Mouse (Mus musculus): ENCODE data around the gene Cul4a. TPM values are rescaled to one million over a fixed set of nuclear protein-coding genes. Genes with fewer than 3 reads are reported as not detected.

The Cul4a gene
- total RNA-seq, 1 experiment from 2014 or later = 100 TPM

DNA sequence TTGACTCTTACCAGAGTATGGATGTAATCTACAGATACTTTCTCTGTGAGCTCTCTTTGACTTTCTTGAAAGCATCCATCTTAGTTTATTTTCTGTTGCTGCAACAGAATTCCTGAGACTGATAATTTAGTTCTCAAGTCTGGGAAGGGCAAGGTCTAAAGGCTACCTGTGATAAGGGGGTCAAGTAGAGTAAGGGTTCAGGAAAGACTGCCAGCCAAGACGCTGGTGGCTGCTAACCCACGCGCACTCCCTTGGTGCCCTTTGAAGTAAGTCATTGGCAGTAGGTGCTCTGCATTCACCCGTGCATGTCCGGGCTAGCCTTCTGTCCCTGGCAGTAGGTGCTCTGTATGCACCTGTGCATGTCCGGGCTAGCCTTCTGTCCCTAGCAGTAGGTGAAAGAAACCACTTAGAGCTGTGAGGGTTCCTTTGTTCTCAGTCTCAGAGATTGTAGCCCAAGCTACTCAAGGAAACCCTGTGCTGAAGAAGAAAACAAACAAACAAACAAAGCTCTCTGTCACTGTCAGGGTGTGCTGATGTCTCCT is 34.3 kb downstream of the Cul4a start:
- DNase-seq = no peak

DNA sequence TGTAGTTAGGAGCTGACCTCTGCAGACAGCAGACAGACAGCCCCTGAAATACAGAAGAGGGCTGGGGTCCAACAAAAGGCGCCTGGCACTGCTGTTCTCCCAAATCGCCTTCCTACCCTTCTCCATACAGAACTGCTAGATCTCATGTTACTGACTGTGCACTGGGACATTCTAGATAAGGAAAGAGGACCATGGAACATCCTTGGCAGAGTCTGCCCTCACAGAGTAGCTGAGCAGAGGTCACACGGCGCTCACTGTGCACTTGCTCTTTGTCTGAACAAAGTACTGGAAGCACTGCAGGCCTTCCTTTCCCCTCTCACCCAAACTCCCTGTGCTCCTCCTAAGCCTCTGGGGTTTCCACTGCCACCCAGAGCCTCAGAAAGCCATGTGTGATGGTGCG is 36.3 kb downstream of the Cul4a start:
- DNase-seq = no peak

DNA sequence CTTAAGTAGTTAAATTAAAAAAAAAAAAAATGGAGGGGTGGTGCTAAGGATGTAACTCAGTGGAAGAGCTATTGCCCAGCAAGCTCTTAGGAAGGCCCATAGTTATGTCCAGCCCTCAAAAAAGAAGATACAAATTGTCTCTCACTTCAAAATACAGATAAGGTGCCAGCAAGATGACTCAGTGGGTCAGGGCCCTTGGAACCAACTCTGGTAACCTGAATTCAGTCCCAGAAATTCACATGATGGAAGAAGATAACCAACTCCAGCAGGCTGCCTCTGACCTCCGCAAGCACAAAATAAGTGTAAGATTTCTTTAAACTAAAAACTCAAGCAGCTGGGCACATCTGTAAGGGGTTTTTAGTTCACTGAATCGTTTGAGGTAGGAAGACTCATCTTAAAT is 43.1 kb downstream of the Cul4a start:
- DNase-seq = peak; percentile 55

DNA sequence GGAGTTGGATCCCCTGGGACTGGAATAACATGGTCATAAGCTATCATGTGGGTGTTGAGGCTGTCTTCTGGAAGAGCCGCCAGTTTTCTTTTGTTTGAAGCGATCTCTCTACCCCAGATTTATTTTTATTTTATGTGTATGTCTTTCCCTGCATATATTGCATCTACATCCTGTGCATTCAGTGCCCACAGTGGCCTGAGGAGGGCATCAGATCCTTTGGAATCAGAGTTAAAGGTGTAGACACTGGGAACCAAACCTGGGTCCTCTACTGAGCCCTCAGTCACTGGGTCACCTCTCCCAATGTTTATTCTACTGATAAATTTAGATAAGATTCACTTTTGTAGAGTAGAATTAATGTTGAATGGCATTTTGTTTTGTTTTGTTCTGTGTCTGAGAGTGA is 43.9 kb downstream of the Cul4a start:
- DNase-seq = no peak

DNA sequence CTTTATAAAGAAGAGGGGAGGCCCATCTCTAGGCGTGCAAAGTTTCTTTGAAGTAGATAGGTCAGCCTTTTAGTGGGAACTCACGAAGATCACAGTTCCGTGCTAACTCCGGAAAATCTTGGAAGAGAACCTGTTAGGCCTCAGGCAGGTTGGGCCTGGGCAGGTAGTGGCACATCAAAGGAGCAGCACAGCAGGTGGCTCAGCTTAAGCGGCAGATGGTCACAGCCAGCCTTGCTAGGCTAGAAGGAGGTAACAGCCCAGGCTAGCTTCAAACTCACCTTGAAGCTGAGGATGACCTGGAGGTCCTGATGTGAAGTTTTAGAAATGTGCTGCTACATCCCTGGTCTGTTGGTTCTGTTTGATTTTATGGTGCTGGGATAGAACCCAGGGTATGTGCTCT is 44.4 kb downstream of the Cul4a start:
- no peak for DNase-seq

DNA sequence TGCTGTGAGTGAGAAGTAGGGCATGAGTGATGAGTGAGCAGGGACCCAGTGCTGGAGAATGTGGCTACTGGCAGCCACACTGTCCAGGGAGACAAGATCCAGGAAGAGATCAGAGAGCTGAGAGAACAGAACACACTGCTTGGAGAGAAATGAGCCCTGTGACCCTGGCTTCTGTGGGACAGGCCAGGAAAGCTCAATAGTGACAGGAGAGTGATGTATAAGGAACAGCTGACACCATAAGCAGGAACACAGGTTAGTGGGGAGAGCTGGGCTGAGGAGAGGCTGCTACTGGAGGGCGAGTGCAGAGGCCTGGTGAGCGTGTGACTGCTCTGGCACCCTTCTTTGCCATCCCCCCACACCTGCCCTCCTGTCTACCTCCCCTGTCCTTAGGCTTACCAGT is 45.5 kb downstream of the Cul4a start:
- DNase-seq = no peak

DNA sequence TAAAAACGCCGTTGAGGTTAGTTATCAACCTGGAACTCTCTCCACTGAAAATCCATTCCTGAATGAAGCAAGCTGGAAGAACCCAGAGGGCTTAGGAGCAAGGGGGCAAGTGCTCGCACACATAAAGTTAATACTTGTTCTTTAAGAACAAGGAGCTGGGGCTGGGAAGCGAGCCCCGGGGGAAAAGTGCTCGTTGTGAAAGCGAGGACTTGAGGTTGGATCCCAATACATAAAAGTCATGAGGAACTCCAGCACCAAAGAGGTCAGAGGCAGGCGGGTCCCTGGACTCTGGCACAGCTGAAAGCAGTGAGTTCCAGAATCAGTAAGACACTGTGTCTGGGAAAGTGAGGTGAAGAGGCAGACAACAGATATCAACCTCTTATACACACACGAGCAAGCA is 48.7 kb downstream of the Cul4a start:
- DNase-seq = peak; percentile 61

DNA sequence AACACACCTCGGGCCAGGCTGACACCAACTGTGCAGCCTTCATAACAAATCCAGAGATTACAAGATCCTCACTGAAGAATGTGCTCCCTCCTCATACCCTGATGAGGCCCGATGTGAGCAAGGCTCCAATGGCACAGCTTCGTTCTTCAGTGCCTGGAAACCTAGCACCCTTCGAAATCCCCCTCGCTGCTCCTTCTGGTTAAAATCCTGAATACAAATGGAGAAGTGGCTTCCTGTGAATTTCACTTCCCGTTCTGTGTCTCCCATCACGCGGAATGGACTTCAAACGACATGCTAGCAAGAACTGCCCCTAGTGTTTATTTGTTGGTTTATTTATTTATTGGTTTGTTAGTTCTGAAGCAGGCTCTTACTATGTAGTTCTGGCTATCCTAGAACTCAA is 49.9 kb downstream of the Cul4a start:
- DNase-seq = no peak

DNA sequence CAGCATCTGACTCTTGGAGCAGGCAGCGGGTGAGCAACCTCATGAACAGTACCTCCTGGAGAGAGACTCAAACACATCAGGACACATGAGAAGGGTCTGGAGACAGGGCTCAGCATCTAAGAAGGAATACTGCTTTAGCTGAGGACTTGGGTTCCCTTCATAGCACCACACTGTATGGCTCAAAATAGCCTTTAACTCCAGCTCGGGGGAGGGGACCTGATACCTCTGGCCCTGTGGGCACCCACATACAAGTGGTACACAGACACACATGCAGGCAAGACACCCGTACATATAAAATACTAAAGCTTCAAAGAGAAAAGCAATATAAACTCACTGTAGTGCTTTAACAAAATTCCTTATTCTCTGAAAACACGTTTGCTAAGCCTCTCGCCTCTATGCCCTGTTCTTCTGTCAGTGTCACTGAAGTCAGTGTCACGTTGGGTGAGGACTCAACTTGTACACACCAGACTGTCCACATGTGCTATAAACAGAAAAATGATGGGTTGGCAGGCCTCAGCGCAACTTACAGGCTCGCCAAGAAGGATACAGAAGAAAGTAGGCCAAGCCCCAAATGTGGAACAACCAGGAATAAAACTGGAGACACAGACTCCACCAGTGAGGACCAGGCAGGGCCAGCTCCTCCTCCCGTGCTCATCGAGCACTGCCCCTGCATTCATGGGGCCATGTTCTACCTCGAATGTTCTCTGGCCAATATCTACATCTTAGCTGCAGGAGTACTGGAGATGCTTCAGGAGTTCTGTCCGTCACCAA is 51.1 kb downstream of the Cul4a start:
- DNase-seq = no peak

DNA sequence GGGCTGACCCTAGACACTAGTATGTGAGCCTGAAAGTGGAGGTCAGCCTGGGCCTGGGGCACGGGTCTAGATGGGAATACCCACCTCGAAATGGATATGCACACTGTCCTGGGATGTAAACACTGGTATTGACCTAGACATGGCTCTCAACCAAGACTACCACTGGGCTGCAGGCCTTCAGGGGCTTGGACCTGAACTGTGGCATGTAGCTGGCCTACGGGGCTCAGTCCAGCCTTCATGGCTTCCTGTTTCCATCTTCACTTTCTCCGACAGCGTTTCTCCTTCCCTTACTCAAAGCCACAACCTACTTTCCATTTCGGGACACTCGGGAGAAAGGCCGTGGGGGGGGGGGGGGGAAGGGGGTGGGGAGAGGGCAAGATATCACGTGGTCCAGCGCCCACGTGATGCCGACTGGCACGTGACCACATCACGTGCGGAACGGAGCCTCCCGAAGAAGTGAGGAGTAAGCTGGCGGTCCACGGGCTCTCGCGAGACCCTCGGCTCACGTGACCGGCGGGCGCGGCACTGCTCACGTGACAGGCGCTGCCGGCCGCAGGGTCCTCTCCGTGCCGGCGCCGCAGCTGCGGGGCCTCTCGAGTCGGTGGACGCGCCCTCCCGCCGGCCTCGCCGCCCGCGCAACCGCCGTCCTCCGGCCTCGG is 53.4 kb downstream of the Cul4a start, which contains the start of gene Lamp1:
Lamp1 (plus strand) TSS at position 444 of the 659 bp plus-strand sequence.
- peak; percentile 99 for DNase-seq

DNA sequence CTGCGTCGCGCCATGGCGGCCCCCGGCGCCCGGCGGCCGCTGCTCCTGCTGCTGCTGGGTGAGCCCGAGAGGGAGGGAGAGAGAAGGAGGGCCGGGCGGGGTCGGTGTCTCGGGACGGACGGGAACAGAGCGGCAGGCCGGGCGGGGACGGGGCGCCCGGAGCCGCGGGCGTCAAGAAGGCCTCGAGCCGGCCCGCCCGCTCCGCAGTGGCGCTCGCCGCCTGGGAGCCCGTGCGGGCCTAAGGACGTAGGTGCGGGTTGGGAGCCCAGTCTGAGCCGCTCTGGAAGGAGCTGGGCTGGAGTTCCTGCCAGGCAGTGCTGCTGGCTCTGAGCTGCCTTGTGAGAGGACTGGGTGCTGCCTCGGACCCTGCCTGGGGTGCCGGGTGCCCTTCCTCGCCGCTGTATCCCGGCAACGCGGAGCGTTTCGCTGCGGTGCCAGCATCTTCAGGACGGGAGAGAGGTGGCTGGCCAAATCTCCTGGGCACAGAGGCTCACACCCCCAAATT is 54.0 kb downstream of the Cul4a start:
- DNase-seq = peak; percentile 60

DNA sequence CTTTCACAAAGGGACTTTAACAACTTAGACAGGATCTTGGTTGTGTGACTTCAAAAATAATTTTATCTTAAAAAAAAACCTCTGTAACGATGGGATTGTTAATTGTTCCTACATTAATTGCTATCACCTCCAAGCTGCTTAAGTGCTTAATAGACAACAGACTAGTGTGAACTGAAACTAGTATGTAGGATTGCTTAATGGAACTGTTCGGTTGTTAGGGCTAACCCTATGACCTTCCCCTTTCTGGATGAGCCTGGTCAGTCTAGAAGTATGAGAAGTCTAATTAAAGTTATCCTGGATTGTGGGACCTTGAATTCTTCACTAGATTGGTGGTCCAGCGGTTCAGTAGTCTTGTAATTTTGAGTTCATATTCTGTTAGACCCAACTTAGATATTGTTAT is 55.3 kb downstream of the Cul4a start:
- no peak for DNase-seq

DNA sequence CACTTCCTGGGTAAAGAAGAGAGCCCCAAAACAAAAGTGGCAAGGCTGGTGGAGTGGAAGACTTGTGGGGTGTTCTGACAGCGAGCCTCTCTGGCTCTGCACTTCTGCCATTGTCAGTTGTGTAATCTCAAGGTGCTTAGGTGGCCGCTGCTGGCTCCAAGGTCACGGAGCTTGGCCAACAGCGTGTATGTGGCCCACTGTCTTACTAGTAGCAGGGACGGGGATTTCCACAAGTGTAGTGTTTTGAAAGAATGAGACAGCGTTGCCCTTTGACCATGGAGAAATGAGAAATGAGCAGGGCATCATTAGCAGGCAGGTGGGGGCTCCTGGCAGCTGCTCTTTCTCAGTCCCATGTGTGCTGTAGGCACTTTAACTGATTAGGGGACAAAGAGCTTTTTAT is 56.7 kb downstream of the Cul4a start:
- peak; percentile 63 for DNase-seq

DNA sequence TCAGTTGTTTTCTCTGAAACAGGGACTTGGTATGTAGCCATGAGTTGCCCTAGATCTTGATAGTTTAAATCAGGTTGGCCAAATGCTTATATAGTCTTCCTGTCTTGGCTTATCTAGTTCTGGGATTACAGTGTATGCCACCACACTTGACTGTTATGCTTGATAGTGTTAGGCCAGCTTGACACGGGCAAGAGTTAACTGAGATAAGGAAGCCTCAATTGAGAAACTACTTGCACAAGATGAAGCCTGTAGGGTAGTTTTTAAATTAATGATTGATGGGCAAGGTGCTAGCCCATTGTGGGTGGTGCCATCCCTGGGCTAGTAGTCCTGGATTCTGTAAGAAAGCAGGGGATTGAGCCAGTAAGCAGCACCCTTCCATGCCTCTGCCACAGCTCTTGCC is 58.1 kb downstream of the Cul4a start:
- DNase-seq = no peak

DNA sequence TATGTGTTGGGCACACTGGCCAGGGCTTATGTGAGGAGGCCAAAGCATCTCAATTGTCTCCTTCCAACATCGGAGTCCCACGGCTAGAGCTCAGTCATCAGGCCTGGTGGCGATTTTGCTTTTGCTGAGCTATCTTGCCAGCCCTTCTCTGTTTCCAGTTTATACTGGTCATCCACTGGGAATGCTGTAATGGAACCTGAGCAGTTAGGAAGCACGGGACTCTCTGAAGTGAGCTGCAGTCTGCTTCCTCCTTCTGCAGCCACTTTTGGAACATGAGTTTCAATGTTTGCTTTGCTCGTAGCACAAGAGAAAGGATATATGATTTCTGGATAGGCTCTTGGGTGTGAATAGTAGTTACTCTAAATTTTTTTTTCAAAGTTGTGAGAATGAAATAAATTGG is 58.9 kb downstream of the Cul4a start:
- no peak for DNase-seq

DNA sequence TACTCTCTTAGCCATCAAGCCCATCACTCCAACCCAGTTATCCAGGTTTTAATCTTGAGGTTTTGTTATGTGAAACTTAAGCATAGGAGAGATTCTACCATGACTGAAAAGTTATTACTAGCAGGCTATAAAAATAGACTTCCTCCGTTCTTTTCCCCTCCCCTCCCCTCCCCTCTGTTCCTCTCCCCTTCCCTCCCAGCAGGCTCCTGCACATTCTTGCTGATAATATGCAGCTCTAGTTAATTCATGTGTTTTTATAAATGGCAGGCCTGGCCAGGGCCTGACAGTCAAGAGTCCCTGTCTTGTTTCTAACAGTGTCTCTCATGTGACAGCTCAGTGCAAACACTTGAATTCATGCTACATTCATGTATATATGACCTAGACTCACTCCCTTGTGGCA is 65.1 kb downstream of the Cul4a start:
- DNase-seq = no peak

DNA sequence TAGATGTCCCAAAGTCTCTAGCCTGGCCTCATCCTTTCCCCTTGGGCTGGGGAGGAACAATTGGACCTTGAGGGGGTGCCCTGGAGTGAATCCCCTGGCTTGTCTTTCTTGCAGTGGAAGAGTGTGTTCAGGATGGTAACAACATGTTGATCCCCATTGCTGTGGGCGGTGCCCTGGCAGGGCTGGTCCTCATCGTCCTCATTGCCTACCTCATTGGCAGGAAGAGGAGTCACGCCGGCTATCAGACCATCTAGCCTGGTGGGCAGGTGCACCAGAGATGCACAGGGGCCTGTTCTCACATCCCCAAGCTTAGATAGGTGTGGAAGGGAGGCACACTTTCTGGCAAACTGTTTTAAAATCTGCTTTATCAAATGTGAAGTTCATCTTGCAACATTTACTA is 68.9 kb downstream of the Cul4a start:
- no peak for DNase-seq

DNA sequence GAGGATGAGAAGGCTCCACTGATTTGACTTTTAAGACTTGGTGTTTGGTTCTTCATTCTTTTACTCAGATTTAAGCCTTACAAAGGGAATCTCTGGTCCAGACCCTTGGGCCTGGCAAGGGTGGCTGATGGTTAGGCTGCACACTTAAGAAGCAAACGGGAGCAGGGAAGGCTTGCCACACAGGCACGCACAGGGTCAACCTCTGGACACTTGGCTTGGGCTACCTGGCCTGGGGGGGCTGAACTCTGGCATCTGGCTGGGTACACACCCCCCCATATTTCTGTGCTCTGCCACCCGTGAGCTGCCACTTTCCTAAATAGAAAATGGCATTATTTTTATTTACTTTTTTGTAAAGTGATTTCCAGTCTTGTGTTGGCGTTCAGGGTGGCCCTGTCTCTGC is 69.4 kb downstream of the Cul4a start:
- DNase-seq = no peak

DNA sequence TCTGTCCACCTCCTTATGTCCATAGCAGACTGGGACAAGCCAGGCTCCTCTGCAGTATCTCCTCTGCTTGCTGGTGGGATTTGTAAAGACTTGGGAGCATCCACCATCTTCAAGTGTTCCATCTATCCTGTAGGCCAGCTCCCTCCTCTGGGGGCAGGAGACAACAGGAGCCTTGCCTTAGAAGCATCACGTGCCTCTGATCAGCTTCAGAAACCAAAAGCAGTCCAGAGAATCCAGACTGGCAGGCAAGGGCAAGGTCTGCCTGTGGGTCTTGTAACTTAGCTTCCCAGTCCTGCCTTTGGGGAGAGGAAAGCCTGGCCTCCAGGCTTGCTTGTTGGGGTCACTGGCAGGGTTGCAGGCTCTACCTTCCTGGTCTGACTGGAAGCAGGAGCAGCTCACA is 70.2 kb downstream of the Cul4a start:
- DNase-seq = no peak

DNA sequence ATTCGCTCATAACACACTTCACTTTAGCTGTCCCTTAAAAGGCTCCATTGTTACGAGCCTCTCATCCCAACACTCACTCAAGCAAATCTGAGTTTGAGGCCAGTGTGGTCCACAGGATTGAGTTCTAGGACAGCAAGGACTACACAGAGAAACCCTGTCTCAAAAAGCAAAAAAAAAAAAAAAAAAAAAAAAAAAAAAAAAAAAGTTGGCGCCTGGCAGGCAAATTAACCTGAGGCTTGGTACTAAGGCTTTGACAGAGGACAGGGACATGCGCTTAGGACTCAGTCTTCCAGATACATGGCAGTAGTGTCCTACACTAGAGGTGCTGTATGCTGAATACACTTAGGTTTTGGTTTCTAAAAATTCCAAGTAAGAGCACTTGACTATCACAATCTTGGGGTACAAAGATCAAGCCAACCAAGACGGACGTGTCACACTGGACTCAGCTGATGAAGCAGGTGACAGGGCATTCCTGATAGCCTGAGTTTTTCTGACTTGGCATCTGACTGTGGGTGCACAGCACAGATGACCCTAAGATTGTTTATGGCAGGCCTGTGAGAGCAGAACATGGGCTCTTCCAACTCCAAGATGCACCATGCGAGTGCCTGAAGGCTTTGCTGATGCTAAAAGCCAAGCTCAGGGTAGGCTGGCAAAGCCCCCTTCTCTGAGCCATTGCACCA is 71.9 kb downstream of the Cul4a start:
- DNase-seq = no peak

DNA sequence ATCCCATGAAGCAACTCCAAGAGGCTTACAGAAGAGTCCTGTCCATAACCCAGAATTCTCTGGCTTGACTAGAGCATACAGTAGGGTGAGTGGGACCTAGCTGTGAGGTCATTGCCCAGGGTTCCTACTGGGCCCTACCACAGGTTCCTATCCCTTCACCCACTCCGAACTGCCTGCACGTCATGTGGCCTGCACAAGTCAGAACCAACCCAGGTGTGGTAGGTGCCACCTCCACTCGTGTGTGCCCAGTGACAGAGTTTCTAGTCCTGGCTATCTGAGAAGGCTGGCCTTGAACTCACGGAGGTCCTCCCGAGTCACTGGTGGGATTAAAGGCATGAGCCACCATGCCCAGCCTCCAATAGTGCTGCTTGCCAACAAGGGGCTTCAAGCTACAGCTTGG is 72.7 kb downstream of the Cul4a start:
- DNase-seq = no peak

DNA sequence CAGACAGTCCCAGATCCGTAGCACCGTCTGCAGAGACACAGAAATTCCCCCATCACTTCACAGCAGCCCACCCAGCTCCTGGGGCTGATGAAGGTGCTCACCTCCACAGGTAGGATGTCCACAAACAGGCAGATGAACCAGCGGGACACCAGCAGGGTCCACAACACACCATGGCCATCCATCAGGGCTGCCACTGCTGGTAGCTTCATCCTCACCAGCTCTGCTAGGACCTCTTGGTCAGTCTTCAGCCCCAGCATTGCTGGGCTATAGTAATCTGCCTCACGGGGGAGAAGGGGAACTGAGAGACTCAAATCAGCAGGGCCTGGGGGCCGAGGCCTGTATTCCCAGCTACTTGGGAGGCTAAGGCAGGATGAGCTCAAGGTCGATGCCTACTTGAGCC is 74.1 kb downstream of the Cul4a start:
- DNase-seq = no peak

DNA sequence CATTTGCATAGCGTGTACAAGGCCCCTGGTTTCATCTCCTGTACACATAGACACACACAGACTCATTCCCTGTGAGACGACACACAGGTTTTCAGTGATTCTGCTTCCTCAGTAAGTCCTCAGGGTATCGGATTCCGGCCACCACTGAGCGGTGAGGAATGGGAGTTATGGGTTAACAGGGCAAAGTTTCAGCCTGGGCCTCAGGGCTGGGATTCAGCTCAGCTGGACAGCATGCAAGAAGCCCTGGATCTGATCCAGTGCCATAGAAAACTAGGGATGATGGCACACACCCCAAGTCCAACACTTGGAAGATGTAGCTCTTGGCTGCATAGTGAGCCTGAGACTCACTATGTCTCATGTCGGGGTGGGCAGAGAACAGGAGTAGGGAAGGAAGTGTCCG is 74.5 kb downstream of the Cul4a start:
- no peak for DNase-seq

Data from adrenal gland, postnatal 14 days (tissue).